Mouse (Mus musculus) adrenal gland, adult 18-20 months (tissue): Measurements from ENCODE around the gene Adm2. TPM values are rescaled to one million over a fixed set of nuclear protein-coding genes. Genes with fewer than 3 reads are reported as not detected.

Experiments
- DNase-seq, 2 experiments: peaks; one replicate each; pipeline ENCODE4 v3.0.0; 2021 to 2022; ENCODE audit warnings: low spot score in 2 of 2
- microRNA-seq, 2 experiments: library from miRNA; unstranded; fragments of <30 nt; microRNA quantifications; one replicate each; pipeline ENCODE4 v1.2.0; 2021; ENCODE audit warnings: borderline number of aligned reads in 2 of 2
- total RNA-seq, 2 experiments: library from RNA; stranded (reverse); gene quantifications; 1 replicate in 1 of 2; 2 replicates in 1 of 2; pipeline ENCODE4 v1.2.3; 2021

The Adm2 gene
- total RNA-seq, 2 experiments from 2014 or later, result not detected

- peak; percentile 97 for DNase-seq
Measured at GRCm38 (mm10) chr15:89355241-89356187, 33.0 kb downstream of the Adm2 start, which contains the start of the genes Lmf2 and Ncaph2. Gene Lmf2 (minus strand): TSS chr15:89355659. Gene Ncaph2 (plus strand): TSS chr15:89355719.

- no peak for DNase-seq
Measured at GRCm38 (mm10) chr15:89356372-89356771, 33.9 kb downstream of the Adm2 start.

- DNase-seq, result no peak
Measured at GRCm38 (mm10) chr15:89358784-89359183, 36.3 kb downstream of the Adm2 start.

GRCm38 (mm10) chr15:89363051-89363450 is 40.5 kb downstream of the Adm2 start:
- no peak for DNase-seq

GRCm38 (mm10) chr15:89365141-89365551 is 42.6 kb downstream of the Adm2 start:
- DNase-seq, result no peak

- DNase-seq, result no peak
Measured at GRCm38 (mm10) chr15:89372068-89372467, 49.5 kb downstream of the Adm2 start.

GRCm38 (mm10) chr15:89372536-89372935 is 50.0 kb downstream of the Adm2 start:
- DNase-seq, result no peak

- DNase-seq, result peak; percentile 76 to 84
Measured at GRCm38 (mm10) chr15:89373027-89373761, 50.7 kb downstream of the Adm2 start.

- DNase-seq, result peak; percentile 94 to 97
Measured at GRCm38 (mm10) chr15:89373762-89374248, 51.3 kb downstream of the Adm2 start, which contains the start of gene Sco2. Gene Sco2 (minus strand): TSS chr15:89373846.

Small RNA genes lying within 50 kb of the gene (microRNA-seq; reads per million reads assigned to microRNA genes)
- 0.95 to 1.8 reads per million in 2 experiments for gene Mir6959

Other genes with a start within 250 kb of the Adm2 start
- 10 to 100 TPM; 36.1 to 36.7 TPM for gene Trabd, start 247.6 kb upstream of the Adm2 start, total RNA-seq
- gene Selenoo, start 233.6 kb upstream of the Adm2 start, total RNA-seq, result 10 to 100 TPM; 32.3 to 39.5 TPM
- gene Tubgcp6, start 199.6 kb upstream of the Adm2 start, total RNA-seq, result 10 to 100 TPM; 10.8 to 13.0 TPM
- 10 to 100 TPM; 11.4 to 12.4 TPM for gene Hdac10, start 194.0 kb upstream of the Adm2 start, total RNA-seq
- 1 to 10 TPM; 8.4 to 9.6 TPM for gene Mapk12, start 182.0 kb upstream of the Adm2 start, total RNA-seq
- gene Mapk11, start 173.1 kb upstream of the Adm2 start, total RNA-seq, result 1 to 10 TPM; 3.7 to 3.8 TPM
- 100 to 1,000 TPM in 1 of 2 experiments, 10 to 100 TPM in 1; 84.0 to 113 TPM for gene Plxnb2, start 141.9 kb upstream of the Adm2 start, total RNA-seq
- 1 to 10 TPM; 5.2 to 5.4 TPM for gene Dennd6b, start 126.2 kb upstream of the Adm2 start, total RNA-seq
- gene Ppp6r2, start 111.2 kb upstream of the Adm2 start, total RNA-seq, result 10 to 100 TPM; 46.6 to 48.3 TPM
- 10 to 100 TPM; 71.9 to 89.4 TPM for gene Sbf1, start 7.4 kb upstream of the Adm2 start, total RNA-seq
- gene Miox, start 11.7 kb downstream of the Adm2 start, total RNA-seq, result 1 to 10 TPM in 1 of 2 experiments, not detected in 1; 4.2 TPM
- gene Lmf2, start 32.9 kb downstream of the Adm2 start, total RNA-seq, result 10 to 100 TPM; 34.4 to 40.0 TPM
- 10 to 100 TPM; 67.7 to 69.6 TPM for gene Ncaph2, start 33.0 kb downstream of the Adm2 start, total RNA-seq
- gene Sco2, start 51.1 kb downstream of the Adm2 start, total RNA-seq, result 10 to 100 TPM; 31.9 to 33.3 TPM
- gene Tymp, start 54.3 kb downstream of the Adm2 start, total RNA-seq, result under 1 TPM; 0.33 to 0.38 TPM
- under 1 TPM; 0.58 to 0.73 TPM for gene Odf3b, start 56.6 kb downstream of the Adm2 start, total RNA-seq
- gene Klhdc7b, start 62.2 kb downstream of the Adm2 start, total RNA-seq, result not detected
- not detected for gene Syce3, start 87.8 kb downstream of the Adm2 start, total RNA-seq
- gene Cpt1b, start 103.1 kb downstream of the Adm2 start, total RNA-seq, result 100 to 1,000 TPM; 115 to 251 TPM
- gene C730034F03Rik, start 106.9 kb downstream of the Adm2 start, total RNA-seq, result 1 to 10 TPM; 1.0 to 1.6 TPM
- 1 to 10 TPM; 1.5 to 2.7 TPM for gene Gm44502, start 107.0 kb downstream of the Adm2 start, total RNA-seq
- gene Chkb, start 107.2 kb downstream of the Adm2 start, total RNA-seq, result 10 to 100 TPM; 60.5 to 88.0 TPM
- gene Mapk8ip2, start 131.2 kb downstream of the Adm2 start, total RNA-seq, result 10 to 100 TPM in 1 of 2 experiments, 1 to 10 TPM in 1; 8.1 to 10.9 TPM
- gene Arsa, start 154.7 kb downstream of the Adm2 start, total RNA-seq, result 10 to 100 TPM; 18.2 to 26.5 TPM
- gene Shank3, start 176.9 kb downstream of the Adm2 start, total RNA-seq, result 10 to 100 TPM; 28.8 to 32.5 TPM
- gene Acr, start 245.6 kb downstream of the Adm2 start, total RNA-seq, result not detected